Mouse (Mus musculus): ENCODE results near the gene Dock2. TPM values are rescaled to one million over a fixed set of nuclear protein-coding genes. Genes with fewer than 3 reads are reported as not detected.

The Dock2 gene
- polyA plus RNA-seq, 1 experiment from 2014 or later, result 1.1 TPM

GRCm38 (mm10) chr11:34401343-34401742, 382.3 kb downstream of the Dock2 start:
- Histone ChIP-seq H3K4me2 (replicated peaks) (no peak overlapping the region), H3K36me3 (no peaks in the 10 kb centered on the region), H3K27me3 (no peaks in the 10 kb centered on the region), H3K4me1 (peaks cover 5% of the 10 kb centered on the region; the same call in 1 of the 2 replicates), H3K27ac (no peak overlapping the region), H3K9ac (no peak overlapping the region), H3K4me3 (no peak overlapping the region), H3K9me3 (replicated peaks) (no peaks in the 10 kb centered on the region)
- no peak for ATAC-seq (ENCODE audit: low FRiP score)
- WGBS, result 88% methylated on average over 8 of the region's 8 CpGs

- H3K9me3 ChIP-seq (replicated peaks), result no peaks in the 10 kb centered on the region
- 78% methylated on average over 2 of the region's 2 CpGs for WGBS
- no peak for ATAC-seq (ENCODE audit: low FRiP score)
- H3K27ac ChIP-seq, result no peak overlapping the region
- H3K4me2 ChIP-seq (replicated peaks), result no peak overlapping the region
- H3K4me3 ChIP-seq, result no peak overlapping the region
- no peaks in the 10 kb centered on the region for H3K36me3 ChIP-seq
- H3K27me3 ChIP-seq, result no peaks in the 10 kb centered on the region
- H3K4me1 ChIP-seq, result no peaks in the 10 kb centered on the region
- H3K9ac ChIP-seq, result no peak overlapping the region
Observed at GRCm38 (mm10) chr11:34398555-34398954, 385.1 kb downstream of the Dock2 start.

GRCm38 (mm10) chr11:34397661-34398060, 386.0 kb downstream of the Dock2 start:
- Histone ChIP-seq H3K9me3 (replicated peaks) (no peaks in the 10 kb centered on the region), H3K27me3 (no peaks in the 10 kb centered on the region), H3K27ac (no peak overlapping the region), H3K4me1 (no peaks in the 10 kb centered on the region), H3K4me3 (no peak overlapping the region), H3K36me3 (no peaks in the 10 kb centered on the region), H3K4me2 (replicated peaks) (no peak overlapping the region), H3K9ac (no peak overlapping the region)
- ATAC-seq (ENCODE audit: low FRiP score), result no peak
- 89% methylated on average over 5 of the region's 5 CpGs for WGBS

GRCm38 (mm10) chr11:34395802-34396201, 387.9 kb downstream of the Dock2 start:
- no peaks in the 10 kb centered on the region for H3K36me3 ChIP-seq
- ATAC-seq (ENCODE audit: low FRiP score), result no peak
- H3K4me3 ChIP-seq, result no peak overlapping the region
- no peaks in the 10 kb centered on the region for H3K27me3 ChIP-seq
- no peaks in the 10 kb centered on the region for H3K4me1 ChIP-seq
- no peak overlapping the region for H3K4me2 ChIP-seq (replicated peaks)
- no peak overlapping the region for H3K9ac ChIP-seq
- 88% methylated on average over 3 of the region's 3 CpGs for WGBS
- H3K9me3 ChIP-seq (replicated peaks), result no peaks in the 10 kb centered on the region
- no peak overlapping the region for H3K27ac ChIP-seq

GRCm38 (mm10) chr11:34392105-34392504, 391.6 kb downstream of the Dock2 start:
- Histone ChIP-seq H3K4me3 (no peak overlapping the region), H3K9ac (no peak overlapping the region), H3K9me3 (replicated peaks) (no peaks in the 10 kb centered on the region), H3K4me2 (replicated peaks) (no peak overlapping the region), H3K4me1 (0 out of 2 replicates have a peak, but pooled peaks cover 3% of the 10 kb centered on the region), H3K27ac (no peak overlapping the region), H3K27me3 (no peaks in the 10 kb centered on the region), H3K36me3 (no peaks in the 10 kb centered on the region)
- no peak for ATAC-seq (ENCODE audit: low FRiP score)
- WGBS, result 64% methylated on average over 4 of the region's 4 CpGs

- H3K9ac ChIP-seq, result no peak overlapping the region
- no peaks in the 10 kb centered on the region for H3K9me3 ChIP-seq (replicated peaks)
- WGBS, result 90% methylated on average over 6 of the region's 6 CpGs
- no peaks in the 10 kb centered on the region for H3K36me3 ChIP-seq
- peaks cover 6% of the 10 kb centered on the region; the same call in 1 of the 2 replicates for H3K4me1 ChIP-seq
- no peak for ATAC-seq (ENCODE audit: low FRiP score)
- no peak overlapping the region for H3K4me3 ChIP-seq
- H3K27ac ChIP-seq, result no peak overlapping the region
- no peak overlapping the region for H3K4me2 ChIP-seq (replicated peaks)
- H3K27me3 ChIP-seq, result no peaks in the 10 kb centered on the region
Observed at GRCm38 (mm10) chr11:34389261-34390116, 394.2 kb downstream of the Dock2 start.

GRCm38 (mm10) chr11:34385001-34385688, 398.5 kb downstream of the Dock2 start:
- Histone ChIP-seq H3K9ac (no peak overlapping the region), H3K4me1 (peaks cover 4% of the 10 kb centered on the region; the same call in 1 of the 2 replicates), H3K27me3 (no peaks in the 10 kb centered on the region), H3K4me3 (no peak overlapping the region), H3K27ac (no peak overlapping the region), H3K9me3 (replicated peaks) (no peaks in the 10 kb centered on the region), H3K36me3 (no peaks in the 10 kb centered on the region), H3K4me2 (replicated peaks) (no peak overlapping the region)
- 49% methylated on average over 1 of the region's 1 CpGs for WGBS
- ATAC-seq (ENCODE audit: low FRiP score), result peak; percentile 89

GRCm38 (mm10) chr11:34384178-34384577, 399.5 kb downstream of the Dock2 start:
- no peaks in the 10 kb centered on the region for H3K27me3 ChIP-seq
- no peak for ATAC-seq (ENCODE audit: low FRiP score)
- 72% methylated on average over 4 of the region's 4 CpGs for WGBS

GRCm38 (mm10) chr11:34383501-34383900, 400.2 kb downstream of the Dock2 start:
- Histone ChIP-seq H3K27me3 (no peaks in the 10 kb centered on the region), H3K9ac (no peak overlapping the region), H3K4me2 (replicated peaks) (no peak overlapping the region), H3K4me3 (no peak overlapping the region), H3K9me3 (replicated peaks) (no peaks in the 10 kb centered on the region), H3K4me1 (peaks cover 3% of the 10 kb centered on the region; the same call in 1 of the 2 replicates), H3K27ac (no peak overlapping the region), H3K36me3 (no peaks in the 10 kb centered on the region)
- no peak for ATAC-seq (ENCODE audit: low FRiP score)
- WGBS, result 94% methylated on average over 3 of the region's 3 CpGs

More at GRCm38 (mm10) chr11:34384178-34384577, 399.5 kb downstream of the Dock2 start:
- Histone ChIP-seq H3K9me3 (replicated peaks) (no peaks in the 10 kb centered on the region), H3K4me2 (replicated peaks) (no peak overlapping the region), H3K36me3 (no peaks in the 10 kb centered on the region), H3K9ac (no peak overlapping the region), H3K4me3 (no peak overlapping the region), H3K4me1 (peaks cover 3% of the 10 kb centered on the region; the same call in 1 of the 2 replicates), H3K27ac (no peak overlapping the region)

- H3K9ac ChIP-seq, result no peak overlapping the region
- ATAC-seq (ENCODE audit: low FRiP score), result no peak
- no peaks in the 10 kb centered on the region for H3K9me3 ChIP-seq (replicated peaks)
- H3K4me2 ChIP-seq (replicated peaks), result no peak overlapping the region
- H3K27ac ChIP-seq, result no peak overlapping the region
- 70% methylated on average over 6 of the region's 6 CpGs for WGBS
- H3K36me3 ChIP-seq, result no peaks in the 10 kb centered on the region
- no peak overlapping the region for H3K4me3 ChIP-seq
- no peaks in the 10 kb centered on the region for H3K27me3 ChIP-seq
- H3K4me1 ChIP-seq, result 0 out of 2 replicates have a peak, but pooled peaks cover 4% of the 10 kb centered on the region
Observed at GRCm38 (mm10) chr11:34377649-34378048, 406.0 kb downstream of the Dock2 start.

- no peak for ATAC-seq (ENCODE audit: low FRiP score)
- Histone ChIP-seq H3K9ac (no peak overlapping the region), H3K36me3 (no peaks in the 10 kb centered on the region), H3K4me3 (no peak overlapping the region), H3K9me3 (replicated peaks) (no peaks in the 10 kb centered on the region), H3K4me2 (replicated peaks) (no peak overlapping the region), H3K27ac (no peak overlapping the region), H3K27me3 (no peaks in the 10 kb centered on the region), H3K4me1 (0 out of 2 replicates have a peak, but pooled peaks cover 4% of the 10 kb centered on the region)
- 88% methylated on average over 1 of the region's 1 CpGs for WGBS
Observed at GRCm38 (mm10) chr11:34375557-34375956, 408.1 kb downstream of the Dock2 start.

- Histone ChIP-seq H3K4me3 (no peak overlapping the region), H3K9ac (no peak overlapping the region), H3K4me2 (replicated peaks) (no peak overlapping the region), H3K36me3 (no peaks in the 10 kb centered on the region), H3K27ac (no peak overlapping the region), H3K9me3 (replicated peaks) (no peaks in the 10 kb centered on the region), H3K4me1 (0 out of 2 replicates have a peak, but pooled peaks cover 4% of the 10 kb centered on the region), H3K27me3 (no peaks in the 10 kb centered on the region)
- 89% methylated on average over 4 of the region's 4 CpGs for WGBS
- ATAC-seq (ENCODE audit: low FRiP score), result no peak
Observed at GRCm38 (mm10) chr11:34372224-34372623, 411.5 kb downstream of the Dock2 start.

All from hindbrain, embryonic 12.5 days (tissue).